Mouse (Mus musculus) gastrocnemius, postnatal 10 days (tissue): Measurements from ENCODE around the gene Akr1a1. TPM values are rescaled to one million over a fixed set of nuclear protein-coding genes. Genes with fewer than 3 reads are reported as not detected.
"Not testable (repeated sequence)": the region's sequence is repeated elsewhere in the genome, so short reads cannot be mapped to it uniquely, and the experiment has no call there.

Source experiments
- DNase-seq: peaks from one replicate; pipeline ENCODE4 v3.0.0; 2021; ENCODE audit warnings: mixed read lengths
- long read RNA-seq, 2 experiments: library from polyadenylated mRNA; stranded (forward); transcript quantifications; one replicate each; pipeline ENCODE4 v2.0.0; 2021
- total RNA-seq, 2 experiments: library from RNA; stranded (reverse); gene quantifications; 2 replicates each; pipeline ENCODE4 v1.2.3; 2021

The Akr1a1 gene
- 100 to 1,000 TPM; 300 to 334 TPM for total RNA-seq
- long read RNA-seq, experiment 1, transcript Akr1a1-201 (9 exons, 1,420 nt): major isoform, 212 of 223 reads
- long read RNA-seq, experiment 1, partial matches to known transcripts: 5 of 223 reads
- long read RNA-seq, experiment 1, other reads (novel, unspliced or antisense): 6 of 223 reads
- long read RNA-seq, experiment 2, transcript Akr1a1-201 (9 exons, 1,420 nt): major isoform, 213 of 217 reads
- long read RNA-seq, experiment 2, partial matches to known transcripts: 2 of 217 reads
- long read RNA-seq, experiment 2, other reads (novel, unspliced or antisense): 2 of 217 reads

GRCm38 (mm10) chr4:116650924-116651796 is at the start of gene Akr1a1:
TSS of gene Akr1a1 (minus strand) at chr4:116651680.
- peak; percentile 86 for DNase-seq

GRCm38 (mm10) chr4:116700964-116701363 is 49.5 kb upstream of the Akr1a1 start:
- DNase-seq: no peak

- DNase-seq: no peak
Observed at GRCm38 (mm10) chr4:116698693-116699342, 47.3 kb upstream of the Akr1a1 start.

GRCm38 (mm10) chr4:116693785-116694184 is 42.3 kb upstream of the Akr1a1 start:
- DNase-seq: no peak

- no peak for DNase-seq
Observed at GRCm38 (mm10) chr4:116692146-116692545, 40.7 kb upstream of the Akr1a1 start.

- DNase-seq: no peak
Observed at GRCm38 (mm10) chr4:116689309-116689876, 37.9 kb upstream of the Akr1a1 start.

GRCm38 (mm10) chr4:116687041-116687440 is 35.6 kb upstream of the Akr1a1 start:
- no peak for DNase-seq

- DNase-seq: peak; percentile 98
Observed at GRCm38 (mm10) chr4:116685402-116686061, 34.1 kb upstream of the Akr1a1 start, which contains the start of gene Prdx1. TSS of gene Prdx1 (plus strand) at chr4:116685544.

- no peak for DNase-seq
Observed at GRCm38 (mm10) chr4:116684665-116685064, 33.2 kb upstream of the Akr1a1 start.

- no peak for DNase-seq
Observed at GRCm38 (mm10) chr4:116683957-116684356, 32.5 kb upstream of the Akr1a1 start.

- not testable (repeated sequence) for DNase-seq
Observed at GRCm38 (mm10) chr4:116680521-116680920, 29.0 kb upstream of the Akr1a1 start.

GRCm38 (mm10) chr4:116679141-116679540 is 27.7 kb upstream of the Akr1a1 start:
- no peak for DNase-seq

- DNase-seq: no peak
Observed at GRCm38 (mm10) chr4:116677808-116678207, 26.3 kb upstream of the Akr1a1 start.

GRCm38 (mm10) chr4:116676027-116676426 is 24.5 kb upstream of the Akr1a1 start:
- no peak for DNase-seq

- DNase-seq: not testable (repeated sequence)
Observed at GRCm38 (mm10) chr4:116674761-116675160, 23.3 kb upstream of the Akr1a1 start.

GRCm38 (mm10) chr4:116672785-116673184 is 21.3 kb upstream of the Akr1a1 start:
- DNase-seq: no peak

GRCm38 (mm10) chr4:116669291-116669690 is 17.8 kb upstream of the Akr1a1 start:
- no peak for DNase-seq

- no peak for DNase-seq
Observed at GRCm38 (mm10) chr4:116668145-116668544, 16.7 kb upstream of the Akr1a1 start.

- DNase-seq: no peak
Observed at GRCm38 (mm10) chr4:116666625-116667024, 15.1 kb upstream of the Akr1a1 start.

GRCm38 (mm10) chr4:116661998-116662397 is 10.5 kb upstream of the Akr1a1 start:
- no peak for DNase-seq

GRCm38 (mm10) chr4:116660829-116661228 is 9.3 kb upstream of the Akr1a1 start:
- no peak for DNase-seq

- DNase-seq: not testable (repeated sequence)
Observed at GRCm38 (mm10) chr4:116659916-116660315, 8.4 kb upstream of the Akr1a1 start.
